Mouse (Mus musculus) hindbrain, embryonic 16.5 days (tissue): ENCODE data around the gene Gm44790. TPM values are rescaled to one million over a fixed set of nuclear protein-coding genes. Genes with fewer than 3 reads are reported as not detected.
A peak's percentile ranks its signal among the peaks of the same experiment; 100 is the strongest.

Experiments used
- ATAC-seq: fragments of 200-750 bp; cut with Nextera tagmentation; 2 replicates; pipeline ENCODE4 v1.8.0; 2017; ENCODE audit warnings: moderate TSS enrichment, moderate library complexity
- H3K27ac ChIP-seq: fragments of 300-500 bp; sonication (generic); 2 replicates; pipeline ENCODE4 v1.5.1; 2014; ENCODE audit warnings: low read depth, mild to moderate bottlenecking, control low read depth, low read length, moderate library complexity
- H3K27me3 ChIP-seq: fragments of 300-500 bp; sonication (generic); replicated peaks from 2 replicates; pipeline ENCODE4 v1.6.1; 2014; ENCODE audit warnings: low read length; ENCODE audit not compliant: control insufficient read depth, insufficient read depth
- H3K36me3 ChIP-seq: fragments of 300-500 bp; sonication (generic); 2 replicates; pipeline ENCODE4 v1.6.1; 2014; ENCODE audit warnings: mild to moderate bottlenecking, low read length, moderate library complexity, mixed read lengths; ENCODE audit not compliant: control insufficient read depth, insufficient read depth
- H3K4me1 ChIP-seq: fragments of 300-500 bp; sonication (generic); 2 replicates; pipeline ENCODE4 v1.6.1; 2014; ENCODE audit warnings: low read depth, low read length; ENCODE audit not compliant: control insufficient read depth, insufficient read depth
- H3K4me2 ChIP-seq: fragments of 300-500 bp; sonication (generic); 2 replicates; pipeline ENCODE4 v1.6.1; 2014; ENCODE audit warnings: mild to moderate bottlenecking, low read length, control low read depth, moderate library complexity
- H3K4me3 ChIP-seq: fragments of 300-500 bp; sonication (generic); 2 replicates; pipeline ENCODE4 v1.5.1; 2014; ENCODE audit warnings: mild to moderate bottlenecking, low read length, control low read depth, moderate library complexity
- H3K9ac ChIP-seq: fragments of 300-500 bp; sonication (generic); 2 replicates; pipeline ENCODE4 v1.6.1; 2014; ENCODE audit warnings: low read depth, mild to moderate bottlenecking, control low read depth, low read length, moderate library complexity
- H3K9me3 ChIP-seq: fragments of 300-500 bp; sonication (generic); 2 replicates; pipeline ENCODE4 v1.6.1; 2014; ENCODE audit warnings: mild to moderate bottlenecking, low read length, moderate library complexity; ENCODE audit not compliant: control insufficient read depth
- WGBS: fragments of 180-500 bp; shearing (Covaris S2); extraction: QIAGEN DNeasy Blood & Tissue Kit; methylation state at CpG from one replicate; pipeline ENCODE4 v1.1.7; 2014; 5-methylcytosine and 5-hydroxymethylcytosine counted together
- polyA plus RNA-seq: library from polyadenylated mRNA; unstranded; fragments of >200 nt; fragmentation: Nextera tagmentation; extraction: Ambion mirVana; gene quantifications from 2 replicates; pipeline ENCODE4 v1.2.1, GENCODE M21; 2015

Gene Gm44790
- polyA plus RNA-seq, 1 experiment from 2014 or later = not detected

DNA sequence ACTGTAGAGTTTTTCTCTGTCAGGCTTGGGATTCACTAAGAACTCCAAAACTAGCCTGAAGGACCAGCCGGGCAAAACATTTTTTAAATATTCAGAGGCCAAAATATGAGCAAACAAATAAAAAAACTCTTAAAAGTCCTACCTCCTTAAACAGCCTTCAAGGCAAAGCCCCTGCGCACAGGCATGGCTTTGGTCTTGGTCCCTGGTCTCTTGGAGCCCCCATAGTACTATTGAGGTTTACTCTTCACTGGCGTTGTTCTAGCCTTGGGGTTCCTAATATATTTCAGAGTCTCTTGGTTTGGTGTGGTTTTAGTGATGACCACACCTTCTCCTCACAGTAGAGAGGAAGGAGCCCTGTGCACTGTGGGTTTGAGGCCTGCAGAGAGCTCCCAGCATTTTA, 5.1 kb downstream of the Gm44790 start:
- peaks cover 43% of the 10 kb centered on the region for H3K36me3 ChIP-seq
- H3K9me3 ChIP-seq = no peaks in the 10 kb centered on the region
- no peaks in the 10 kb centered on the region for H3K27me3 ChIP-seq
- no peak overlapping the region for H3K27ac ChIP-seq
- H3K4me1 ChIP-seq = no peaks in the 10 kb centered on the region
- ATAC-seq = no peak
- no peak overlapping the region for H3K4me3 ChIP-seq
- 93% methylated on average over 3 of the region's 3 CpGs for WGBS
- no peak overlapping the region for H3K9ac ChIP-seq
- H3K4me2 ChIP-seq = no peak overlapping the region

- Histone ChIP-seq H3K27me3 (no peaks in the 10 kb centered on the region), H3K9ac (no peak overlapping the region), H3K9me3 (no peaks in the 10 kb centered on the region), H3K4me1 (peaks cover 5% of the 10 kb centered on the region), H3K36me3 (peaks cover 30% of the 10 kb centered on the region), H3K4me3 (no peak overlapping the region), H3K27ac (no peak overlapping the region), H3K4me2 (no peak overlapping the region)
- 91% methylated on average over 1 of the region's 1 CpGs for WGBS
- ATAC-seq = no peak
These were observed 7.2 kb downstream of the Gm44790 start for GRCm38 (mm10) chr6:86433696-86434095.

- peak; percentile 22; the same call in 1 of the 2 replicates for ATAC-seq
- Histone ChIP-seq H3K4me1 (peaks cover 13% of the 10 kb centered on the region), H3K36me3 (peaks cover 18% of the 10 kb centered on the region), H3K9ac (peak overlapping the region; percentile 65), H3K9me3 (no peaks in the 10 kb centered on the region), H3K4me2 (peak overlapping the region; percentile 84), H3K27me3 (no peaks in the 10 kb centered on the region), H3K27ac (peak overlapping the region; percentile 90), H3K4me3 (peak overlapping the region; percentile 89)
- 1% methylated on average over 14 of the region's 14 CpGs for WGBS
These were observed 11.3 kb downstream of the Gm44790 start for GRCm38 (mm10) chr6:86437711-86438110.

DNA sequence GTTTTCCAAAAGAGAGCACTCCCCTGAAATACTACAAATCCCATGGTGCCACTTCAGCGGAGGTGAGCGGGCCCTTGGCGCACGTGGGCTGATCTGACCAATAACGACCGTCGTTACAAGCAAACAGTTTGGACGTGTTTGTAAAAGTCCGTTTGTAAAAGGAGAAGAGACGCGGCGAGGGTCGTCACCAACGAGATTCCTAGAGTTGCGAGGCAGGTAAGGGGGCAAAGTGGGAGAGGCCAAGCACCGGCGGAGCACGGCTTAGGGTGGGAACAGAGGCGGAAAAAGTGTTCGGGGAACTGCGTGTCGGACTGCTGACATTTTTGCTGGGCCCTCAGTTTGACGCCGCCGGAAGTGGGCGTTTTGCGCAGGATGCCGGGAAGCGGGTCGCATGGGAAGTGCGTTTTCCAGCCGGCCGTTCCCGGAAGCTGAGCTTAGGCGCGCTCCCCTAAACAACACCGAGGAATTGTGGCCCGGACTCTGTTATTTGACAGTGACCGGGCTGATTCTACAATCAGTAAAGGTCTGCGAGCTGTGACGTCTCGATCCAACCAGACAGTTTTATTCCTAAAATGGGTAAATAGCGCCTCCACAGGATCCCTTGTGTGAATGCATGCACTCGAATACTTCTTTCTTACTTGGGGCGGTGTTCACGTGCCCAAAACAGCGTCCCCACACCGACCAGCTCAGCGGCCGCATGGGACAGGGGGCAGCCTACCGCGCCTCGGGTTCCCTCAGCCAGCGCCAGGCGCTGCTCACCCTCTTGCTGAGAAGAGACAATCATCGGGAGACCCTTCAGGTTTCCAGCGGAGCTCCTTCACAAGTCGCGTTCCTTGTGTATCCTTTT, 12.0 kb downstream of the Gm44790 start, which contains the start of gene C87436:
Gene C87436, plus strand, starts transcription at position 103 of the 847 bp plus-strand sequence.
- peaks cover 13% of the 10 kb centered on the region for H3K36me3 ChIP-seq
- H3K9me3 ChIP-seq = no peaks in the 10 kb centered on the region
- H3K4me1 ChIP-seq = peaks cover 13% of the 10 kb centered on the region
- H3K9ac ChIP-seq = peak within 1 kb of the TSS; percentile 87
- H3K27me3 ChIP-seq = no peaks in the 10 kb centered on the region
- under 1% methylated on average over 59 of the region's 59 CpGs for WGBS
- H3K27ac ChIP-seq = peak within 1 kb of the TSS; percentile 90
- ATAC-seq = peak; percentile 96
- peak within 1 kb of the TSS; percentile 89 for H3K4me3 ChIP-seq
- H3K4me2 ChIP-seq = peak within 1 kb of the TSS; percentile 89

DNA sequence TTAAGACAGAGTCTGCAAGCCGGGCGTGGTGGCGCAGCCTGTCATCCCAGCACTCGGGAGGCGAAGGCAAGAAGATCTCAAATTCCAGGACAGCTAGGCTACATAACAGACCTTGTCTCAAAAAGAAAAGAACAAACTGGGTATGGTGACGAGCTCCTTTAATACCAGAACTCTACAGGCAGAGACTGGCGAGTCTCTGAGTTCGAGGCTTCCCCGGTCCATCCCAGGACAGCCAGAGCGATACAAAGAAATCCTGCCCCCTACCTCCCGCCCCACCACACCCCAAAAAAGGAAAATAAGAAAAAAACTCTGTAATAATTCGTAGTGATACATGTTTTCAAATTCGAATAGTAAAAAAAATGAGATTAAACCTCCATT, 12.7 kb downstream of the Gm44790 start:
- Histone ChIP-seq H3K36me3 (peaks cover 14% of the 10 kb centered on the region), H3K27me3 (no peaks in the 10 kb centered on the region), H3K4me3 (peak overlapping the region; percentile 89), H3K27ac (peak overlapping the region; percentile 90), H3K9me3 (no peaks in the 10 kb centered on the region), H3K4me2 (peak overlapping the region; percentile 89), H3K9ac (peak overlapping the region; percentile 87), H3K4me1 (peaks cover 13% of the 10 kb centered on the region)
- WGBS = 5% methylated on average over 13 of the region's 13 CpGs
- ATAC-seq = no peak; the same call in 1 of the 2 replicates

GRCm38 (mm10) chr6:86439531-86439930, 13.1 kb downstream of the Gm44790 start:
- 90% methylated on average over 1 of the region's 1 CpGs for WGBS

GRCm38 (mm10) chr6:86441571-86441970, 15.1 kb downstream of the Gm44790 start:
- Histone ChIP-seq H3K27me3 (no peaks in the 10 kb centered on the region), H3K9me3 (no peaks in the 10 kb centered on the region), H3K4me1 (peaks cover 13% of the 10 kb centered on the region), H3K9ac (no peak overlapping the region), H3K27ac (no peak overlapping the region), H3K4me3 (no peak overlapping the region), H3K4me2 (no peak overlapping the region), H3K36me3 (peaks cover 11% of the 10 kb centered on the region)
- ATAC-seq = no peak
- 93% methylated on average over 10 of the region's 10 CpGs for WGBS

More at GRCm38 (mm10) chr6:86439531-86439930, 13.1 kb downstream of the Gm44790 start:
- H3K4me2 ChIP-seq = peak overlapping the region; percentile 89
- peaks cover 13% of the 10 kb centered on the region for H3K4me1 ChIP-seq
- H3K27ac ChIP-seq = peak overlapping the region; percentile 90; the same call in 1 of the 2 replicates
- H3K27me3 ChIP-seq = no peaks in the 10 kb centered on the region
- H3K9ac ChIP-seq = peak overlapping the region; percentile 47; the same call in 1 of the 2 replicates
- H3K4me3 ChIP-seq = peak overlapping the region; percentile 89
- ATAC-seq = no peak
- no peaks in the 10 kb centered on the region for H3K9me3 ChIP-seq
- H3K36me3 ChIP-seq = peaks cover 15% of the 10 kb centered on the region

- Histone ChIP-seq H3K27me3 (no peaks in the 10 kb centered on the region), H3K9me3 (no peaks in the 10 kb centered on the region), H3K9ac (no peak overlapping the region), H3K4me3 (no peak overlapping the region), H3K4me1 (no peaks in the 10 kb centered on the region), H3K27ac (no peak overlapping the region), H3K4me2 (no peak overlapping the region), H3K36me3 (peaks cover 20% of the 10 kb centered on the region)
- no peak for ATAC-seq
- 97% methylated on average over 18 of the region's 18 CpGs for WGBS
These were observed 19.1 kb downstream of the Gm44790 start for GRCm38 (mm10) chr6:86445551-86445950.

- no peaks in the 10 kb centered on the region for H3K9me3 ChIP-seq
- H3K4me2 ChIP-seq = no peak overlapping the region
- ATAC-seq = no peak
- H3K36me3 ChIP-seq = peaks cover 20% of the 10 kb centered on the region
- no peak overlapping the region for H3K9ac ChIP-seq
- 92% methylated on average over 1 of the region's 1 CpGs for WGBS
- no peaks in the 10 kb centered on the region for H3K27me3 ChIP-seq
- no peak overlapping the region for H3K27ac ChIP-seq
- H3K4me1 ChIP-seq = no peaks in the 10 kb centered on the region
- no peak overlapping the region for H3K4me3 ChIP-seq
These were observed 20.6 kb downstream of the Gm44790 start for GRCm38 (mm10) chr6:86446927-86447568.
